Comparison of ENCODE assay signal across 17 mouse cellular contexts in the genomic region with DNA sequence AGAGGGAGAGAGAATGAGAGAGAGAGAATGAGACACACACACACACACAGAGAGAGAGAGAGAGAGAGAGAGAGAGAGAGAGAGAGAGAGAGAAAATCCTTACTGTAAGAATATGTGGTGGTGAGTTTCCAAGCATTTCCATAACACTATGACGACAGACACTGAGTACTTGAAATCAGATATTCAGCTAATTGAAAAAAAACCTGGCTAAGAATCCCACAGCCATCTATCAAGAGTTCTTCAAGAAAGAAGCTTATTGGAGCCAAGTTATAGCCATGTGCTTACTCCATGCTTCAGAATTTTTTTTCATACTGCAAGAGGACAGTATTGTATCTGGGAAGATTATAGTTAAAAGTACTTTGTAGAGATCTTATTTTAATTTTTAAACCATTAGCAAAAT.
"Had no signal": no experiment of that assay in that cellular context is flagged by ENCODE, and none has a peak within 500 bp of the region (broad histone marks: within the 10 kb centered on the region; RNA-seq: fewer than 3 reads in every experiment).

No protein-coding gene starts in this region.

- H3K9me3 ChIP-seq: kidney, embryonic 15.5 days; liver, embryonic 13.5 days; neural tube, embryonic 13.5 days; stomach, embryonic 15.5 days had no signal

- H3K4me2 ChIP-seq: kidney, embryonic 15.5 days; liver, embryonic 13.5 days; midbrain, embryonic 11.5 days; neural tube, embryonic 13.5 days; stomach, embryonic 15.5 days had no signal

- H3K4me1 ChIP-seq: liver, embryonic 13.5 days; stomach, embryonic 15.5 days had no signal

- H3K9ac ChIP-seq: kidney, embryonic 15.5 days; liver, embryonic 13.5 days; neural tube, embryonic 13.5 days; stomach, embryonic 15.5 days had no signal

- H3K27ac ChIP-seq: kidney, embryonic 15.5 days; liver, embryonic 13.5 days; neural tube, embryonic 13.5 days; stomach, embryonic 15.5 days had no signal

- H3K36me3 ChIP-seq: kidney, embryonic 15.5 days; liver, embryonic 13.5 days; neural tube, embryonic 13.5 days; stomach, embryonic 15.5 days had no signal

- DNase-seq: kidney, adult 11 months; kidney, adult 8-10 months; kidney, postnatal 10 days; kidney, postnatal 4 days; layer of hippocampus, postnatal 36 days; liver, embryonic 13.5 days; lung, postnatal 4 days; midbrain, embryonic 14.5 days; retina, postnatal 1 day; right cerebral cortex, postnatal 25 days; spleen, adult 18-20 months; thymus, postnatal 25 days had no signal

- H3K27me3 ChIP-seq: kidney, embryonic 15.5 days; stomach, embryonic 15.5 days had no signal

- H3K4me3 ChIP-seq: kidney, embryonic 15.5 days; liver, embryonic 13.5 days; myocyte; neural tube, embryonic 13.5 days; stomach, embryonic 15.5 days had no signal
